Mouse (Mus musculus): ENCODE measurements around the gene Yif1a. TPM values are rescaled to one million over a fixed set of nuclear protein-coding genes. Genes with fewer than 3 reads are reported as not detected.

Gene Yif1a
- polyA plus RNA-seq (2015; fragmentation: Nextera tagmentation; extraction: Ambion mirVana), result 99.8 and 101 TPM in 2 replicates

DNA sequence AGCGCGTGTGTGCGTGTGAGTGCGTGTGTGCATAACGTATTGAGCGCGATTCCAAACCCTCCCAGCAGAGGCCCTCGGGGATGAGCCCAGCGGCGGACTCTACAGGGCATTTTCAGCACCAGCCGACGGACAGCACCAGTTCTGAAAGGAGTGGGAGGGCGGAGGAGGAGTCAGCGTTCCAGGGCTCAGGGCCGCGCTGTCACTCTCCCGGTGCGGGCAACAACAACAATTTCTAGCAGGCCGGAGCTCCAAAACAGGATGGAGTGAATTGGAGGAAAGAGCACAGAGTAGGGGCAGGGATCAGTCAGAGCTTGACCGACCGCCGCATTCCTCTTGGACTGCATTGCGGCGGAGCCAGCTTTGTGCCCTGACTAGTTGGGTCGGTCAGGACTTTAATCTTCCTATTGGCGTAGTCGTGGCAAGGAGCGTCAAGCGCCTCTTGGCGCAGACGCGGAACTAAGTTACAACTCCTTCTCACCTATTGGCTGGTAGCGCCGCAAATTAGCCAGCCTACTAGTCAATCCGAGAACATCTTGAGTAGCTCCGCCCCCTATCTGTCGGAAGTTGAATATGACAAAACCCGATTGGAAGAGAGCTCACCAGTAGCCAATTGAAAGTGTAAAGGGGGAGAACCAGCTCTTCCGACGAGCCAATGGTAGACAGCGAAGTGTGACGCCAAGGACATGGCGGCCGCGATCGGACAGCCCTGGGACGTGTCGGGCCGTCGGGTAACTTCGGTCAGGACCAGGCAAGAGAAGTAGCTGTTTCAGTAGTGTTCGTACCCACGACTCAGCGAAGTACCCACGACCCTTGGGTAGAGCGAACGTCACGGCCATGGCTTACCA lies at the start of gene Yif1a:
TSS of gene Yif1a (plus strand) at position 655 of the 845 bp plus-strand sequence.
- Histone ChIP-seq H3K36me3 (peaks cover 34% of the 10 kb centered on the region), H3K27me3 (peaks cover 35% of the 10 kb centered on the region), H3K4me2 (peak within 1 kb of the TSS; percentile 87), H3K9ac (peak within 1 kb of the TSS; percentile 83), H3K9me3 (replicated peaks) (no peaks in the 10 kb centered on the region), H3K27ac (peak within 1 kb of the TSS; percentile 92), H3K4me1 (peaks cover 27% of the 10 kb centered on the region), H3K4me3 (replicated peaks) (peak within 1 kb of the TSS; percentile 90)
- ATAC-seq (replicated peaks; ENCODE audit: low FRiP score), result peak; percentile 92
- under 1% methylated on average over 58 of the region's 58 CpGs for WGBS

GRCm38 (mm10) chr19:5038709-5039156 lies 49.6 kb upstream of the Yif1a start, which contains the start of the genes B4gat1 and AC124502.3:
TSS of gene B4gat1 (plus strand) at chr19:5038826.
TSS of gene AC124502.3 (plus strand) at chr19:5038891.
- ATAC-seq (replicated peaks; ENCODE audit: low FRiP score), result peak; percentile 93
- H3K27me3 ChIP-seq, result no peaks in the 10 kb centered on the region
- peak within 1 kb of the TSS; percentile 88 for H3K4me2 ChIP-seq
- peaks cover 34% of the 10 kb centered on the region for H3K4me1 ChIP-seq
- H3K9me3 ChIP-seq (replicated peaks), result no peaks in the 10 kb centered on the region
- H3K4me3 ChIP-seq (replicated peaks), result peak within 1 kb of the TSS; percentile 94
- under 1% methylated on average over 44 of the region's 44 CpGs for WGBS
- H3K27ac ChIP-seq, result peak within 1 kb of the TSS; percentile 86
- peak within 1 kb of the TSS; percentile 84 for H3K9ac ChIP-seq
- H3K36me3 ChIP-seq, result peaks cover 11% of the 10 kb centered on the region; the same call in 1 of the 2 replicates

GRCm38 (mm10) chr19:5039301-5040114 lies 48.8 kb upstream of the Yif1a start:
- no peaks in the 10 kb centered on the region for H3K9me3 ChIP-seq (replicated peaks)
- 13% methylated on average over 41 of the region's 41 CpGs for WGBS
- H3K27me3 ChIP-seq, result no peaks in the 10 kb centered on the region
- H3K4me2 ChIP-seq, result peak overlapping the region; percentile 88
- H3K4me3 ChIP-seq (replicated peaks), result peak overlapping the region; percentile 94
- peak overlapping the region; percentile 84 for H3K9ac ChIP-seq
- H3K27ac ChIP-seq, result 0 out of 2 replicates have a peak overlapping the region, but pooled peaks have one; percentile 86
- ATAC-seq (replicated peaks; ENCODE audit: low FRiP score), result peak; percentile 26
- peaks cover 16% of the 10 kb centered on the region; the same call in 1 of the 2 replicates for H3K36me3 ChIP-seq
- H3K4me1 ChIP-seq, result peaks cover 34% of the 10 kb centered on the region

DNA sequence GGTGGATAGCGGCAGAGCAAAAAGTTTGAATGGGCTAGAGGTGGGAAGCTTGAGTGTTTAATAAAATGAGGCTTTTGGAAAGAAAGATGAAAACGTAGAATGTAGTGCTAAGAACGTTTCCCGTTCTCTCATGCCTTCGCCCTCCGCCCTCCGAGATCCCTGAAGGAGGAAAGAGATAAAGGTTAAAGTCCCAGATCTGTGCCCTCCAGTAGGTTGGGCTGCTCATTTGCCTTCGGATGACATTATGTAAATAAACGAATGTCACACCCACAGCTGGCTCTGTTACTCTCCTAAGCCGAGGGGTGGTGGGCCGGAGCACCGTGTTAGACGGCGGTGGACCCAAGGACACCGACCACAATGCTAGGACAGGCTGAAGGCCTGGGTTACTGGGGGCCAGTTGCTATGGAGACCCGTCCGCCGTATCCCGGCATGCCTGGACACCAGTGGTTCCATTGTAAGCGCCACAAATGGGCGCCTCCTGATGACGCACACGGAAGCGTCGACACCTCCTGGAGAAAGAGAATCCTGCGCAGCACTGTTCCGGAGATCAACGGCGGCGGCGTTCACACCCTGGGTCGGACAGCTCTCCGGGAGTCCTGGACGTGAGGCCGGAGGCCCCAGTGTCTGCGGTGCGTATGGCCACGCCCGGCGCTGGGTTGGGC lies 47.3 kb upstream of the Yif1a start, which contains the start of gene Brms1:
TSS of gene Brms1 (plus strand) at position 493 of the 662 bp plus-strand sequence.
- 7% methylated on average over 40 of the region's 40 CpGs for WGBS
- H3K27me3 ChIP-seq, result no peaks in the 10 kb centered on the region
- peak within 1 kb of the TSS; percentile 78 for H3K9ac ChIP-seq
- peak within 1 kb of the TSS; percentile 94 for H3K4me3 ChIP-seq (replicated peaks)
- H3K9me3 ChIP-seq (replicated peaks), result no peaks in the 10 kb centered on the region
- peak within 1 kb of the TSS; percentile 81 for H3K27ac ChIP-seq
- peaks cover 34% of the 10 kb centered on the region for H3K4me1 ChIP-seq
- ATAC-seq (replicated peaks; ENCODE audit: low FRiP score), result peak; percentile 64
- peak within 1 kb of the TSS; percentile 88 for H3K4me2 ChIP-seq
- H3K36me3 ChIP-seq, result peaks cover 26% of the 10 kb centered on the region

DNA sequence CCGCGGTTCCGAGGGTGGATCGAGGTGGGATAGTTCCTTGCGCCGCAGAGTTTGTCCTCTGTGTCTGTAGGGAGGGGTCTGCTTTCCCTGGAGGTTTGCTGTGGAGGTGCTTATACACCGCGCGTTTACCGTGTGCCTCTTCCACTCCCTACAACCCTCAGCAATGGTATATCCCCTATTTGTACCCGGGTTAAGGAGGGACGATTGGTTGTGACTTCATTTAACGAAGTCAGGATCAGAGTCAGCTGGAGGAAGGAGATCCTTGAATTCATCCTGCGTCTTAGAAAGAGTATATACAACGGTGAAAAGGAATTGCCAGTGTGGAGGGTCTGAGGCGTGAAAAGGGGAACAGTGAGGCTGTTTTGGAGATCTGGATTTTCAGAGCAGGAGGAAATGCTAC lies 46.8 kb upstream of the Yif1a start:
- 3% methylated on average over 16 of the region's 16 CpGs for WGBS
- Histone ChIP-seq H3K4me1 (peaks cover 34% of the 10 kb centered on the region), H3K36me3 (peaks cover 32% of the 10 kb centered on the region), H3K4me2 (peak overlapping the region; percentile 88), H3K9ac (peak overlapping the region; percentile 78), H3K27ac (peak overlapping the region; percentile 81), H3K27me3 (no peaks in the 10 kb centered on the region), H3K4me3 (replicated peaks) (peak overlapping the region; percentile 94), H3K9me3 (replicated peaks) (no peaks in the 10 kb centered on the region)
- no peak for ATAC-seq (replicated peaks; ENCODE audit: low FRiP score)

GRCm38 (mm10) chr19:5045531-5045930 lies 42.8 kb upstream of the Yif1a start:
- H3K4me1 ChIP-seq, result peaks cover 22% of the 10 kb centered on the region
- H3K4me2 ChIP-seq, result no peak overlapping the region
- no peak overlapping the region for H3K9ac ChIP-seq
- no peaks in the 10 kb centered on the region for H3K9me3 ChIP-seq (replicated peaks)
- H3K36me3 ChIP-seq, result peaks cover 67% of the 10 kb centered on the region
- no peak overlapping the region for H3K27ac ChIP-seq
- WGBS, result 82% methylated on average over 4 of the region's 4 CpGs
- H3K4me3 ChIP-seq (replicated peaks), result no peak overlapping the region
- ATAC-seq (replicated peaks; ENCODE audit: low FRiP score), result no peak
- no peaks in the 10 kb centered on the region for H3K27me3 ChIP-seq

- H3K4me1 ChIP-seq, result peaks cover 32% of the 10 kb centered on the region
These were observed 39.9 kb upstream of the Yif1a start for GRCm38 (mm10) chr19:5048138-5049056.

GRCm38 (mm10) chr19:5049325-5049724 lies 39.0 kb upstream of the Yif1a start:
- ATAC-seq (replicated peaks; ENCODE audit: low FRiP score), result no peak
- H3K27ac ChIP-seq, result no peak overlapping the region
- H3K9me3 ChIP-seq (replicated peaks), result no peaks in the 10 kb centered on the region
- no peak overlapping the region for H3K4me2 ChIP-seq
- WGBS, result 84% methylated on average over 6 of the region's 6 CpGs
- no peak overlapping the region for H3K9ac ChIP-seq
- H3K4me1 ChIP-seq, result peaks cover 32% of the 10 kb centered on the region
- peaks cover 50% of the 10 kb centered on the region for H3K36me3 ChIP-seq
- H3K4me3 ChIP-seq (replicated peaks), result no peak overlapping the region
- peaks cover 36% of the 10 kb centered on the region for H3K27me3 ChIP-seq

More at GRCm38 (mm10) chr19:5048138-5049056, 39.9 kb upstream of the Yif1a start:
- Histone ChIP-seq H3K4me2 (no peak overlapping the region), H3K9ac (no peak overlapping the region), H3K9me3 (replicated peaks) (no peaks in the 10 kb centered on the region), H3K36me3 (peaks cover 59% of the 10 kb centered on the region), H3K27ac (no peak overlapping the region), H3K27me3 (peaks cover 28% of the 10 kb centered on the region), H3K4me3 (replicated peaks) (no peak overlapping the region)
- no peak for ATAC-seq (replicated peaks; ENCODE audit: low FRiP score)
- WGBS, result 89% methylated on average over 14 of the region's 14 CpGs

GRCm38 (mm10) chr19:5050047-5050905 lies 38.1 kb upstream of the Yif1a start, which contains the start of gene Rin1:
TSS of gene Rin1 (plus strand) at chr19:5050481.
- peak within 1 kb of the TSS; percentile 37 for H3K4me3 ChIP-seq (replicated peaks)
- ATAC-seq (replicated peaks; ENCODE audit: low FRiP score), result peak; percentile 54
- H3K9ac ChIP-seq, result peak within 1 kb of the TSS; percentile 27
- H3K4me1 ChIP-seq, result peaks cover 32% of the 10 kb centered on the region
- H3K27ac ChIP-seq, result peak within 1 kb of the TSS; percentile 62
- peaks cover 43% of the 10 kb centered on the region for H3K27me3 ChIP-seq
- peak within 1 kb of the TSS; percentile 54 for H3K4me2 ChIP-seq
- H3K36me3 ChIP-seq, result peaks cover 47% of the 10 kb centered on the region
- H3K9me3 ChIP-seq (replicated peaks), result no peaks in the 10 kb centered on the region
- WGBS, result 13% methylated on average over 14 of the region's 14 CpGs

GRCm38 (mm10) chr19:5051031-5051430 lies 37.3 kb upstream of the Yif1a start:
- H3K27ac ChIP-seq, result peak overlapping the region; percentile 62

More at GRCm38 (mm10) chr19:5051031-5051430, 37.3 kb upstream of the Yif1a start:
- WGBS, result 8% methylated on average over 17 of the region's 17 CpGs
- Histone ChIP-seq H3K9ac (peak overlapping the region; percentile 27), H3K4me2 (peak overlapping the region; percentile 54), H3K9me3 (replicated peaks) (no peaks in the 10 kb centered on the region), H3K4me3 (replicated peaks) (peak overlapping the region; percentile 37), H3K36me3 (peaks cover 40% of the 10 kb centered on the region), H3K27me3 (peaks cover 43% of the 10 kb centered on the region), H3K4me1 (peaks cover 32% of the 10 kb centered on the region)
- peak; percentile 30; the same call in 1 of the 2 replicates for ATAC-seq (replicated peaks; ENCODE audit: low FRiP score)

Data from kidney, embryonic 15.5 days (tissue).